ENCODE assay signal across 9 mouse cellular contexts in the genomic region with DNA sequence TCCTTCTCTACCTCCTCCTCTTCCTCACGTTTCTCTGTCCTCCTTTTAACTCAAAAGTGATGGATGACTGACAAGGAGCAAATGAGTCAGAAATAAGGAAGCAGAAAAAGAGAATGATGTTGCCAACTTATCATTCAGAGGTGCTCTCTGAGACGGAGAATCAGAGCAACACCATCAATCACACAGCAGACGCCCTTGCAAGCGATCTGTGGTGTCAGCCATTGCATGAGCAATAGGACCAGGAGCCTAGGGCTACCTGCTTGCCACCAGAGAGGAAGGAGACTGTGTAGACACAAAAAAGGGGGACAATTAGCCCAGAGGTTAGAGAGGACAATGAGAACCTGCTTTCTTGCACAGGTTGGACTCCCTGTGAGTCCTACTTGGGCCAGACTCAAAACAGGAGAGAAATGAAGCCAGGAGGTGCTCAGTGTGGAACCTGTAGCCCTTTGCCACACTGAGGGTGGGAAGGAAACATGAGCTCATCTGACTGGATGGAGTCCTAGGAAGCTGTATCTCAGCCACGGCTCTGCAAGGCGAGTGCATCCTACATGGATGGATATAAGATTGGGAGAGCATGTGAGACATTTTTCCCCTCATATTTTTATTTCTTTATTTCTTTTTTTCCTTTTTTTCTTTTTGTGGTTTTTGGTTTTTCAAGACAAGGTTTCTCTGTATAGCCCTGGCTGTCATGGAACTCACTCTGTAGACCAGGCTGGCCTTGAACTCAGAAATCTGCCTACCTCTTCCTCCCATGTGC. TPM values are rescaled to one million over a fixed set of nuclear protein-coding genes. Genes with fewer than 3 reads are reported as not detected.
DNase-seq lines count a peak whose midpoint lies in the region; ATAC-seq lines count a peak whose summit lies in the region.
"Not testable (repeated sequence)": the region's sequence is repeated elsewhere in the genome, so short reads cannot be mapped to it uniquely, and the experiment has no call there.
"Had no signal": no experiment of that assay in that cellular context is flagged by ENCODE, and none has a peak within 500 bp of the region (broad histone marks: within the 10 kb centered on the region; RNA-seq: fewer than 3 reads in every experiment).

No protein-coding gene starts in this region.

- not testable (repeated sequence) for H3K27ac ChIP-seq in liver, embryonic 11.5 days (ENCODE audit: low read depth, low read length); midbrain, embryonic 11.5 days (ENCODE audit: low read depth, low read length)

- not testable (repeated sequence) for ATAC-seq in liver, embryonic 11.5 days (replicated peaks; ENCODE audit: low FRiP score); midbrain, embryonic 11.5 days (ENCODE audit: low FRiP score)

- not testable (repeated sequence) for H3K4me1 ChIP-seq in liver, embryonic 11.5 days (replicated peaks; ENCODE audit: control insufficient read depth, insufficient read depth, low read length); midbrain, embryonic 11.5 days (ENCODE audit: control insufficient read depth, insufficient read depth, low read length)

- not testable (repeated sequence) for H3K36me3 ChIP-seq in liver, embryonic 11.5 days (ENCODE audit: control insufficient read depth, insufficient read depth, low read length); midbrain, embryonic 11.5 days (ENCODE audit: control insufficient read depth, insufficient read depth, low read length)

- H3K27me3 ChIP-seq in liver, embryonic 11.5 days (replicated peaks; ENCODE audit: control insufficient read depth, insufficient read depth, low read length); midbrain, embryonic 11.5 days (ENCODE audit: control insufficient read depth, insufficient read depth, low read length): not testable (repeated sequence)

- not testable (repeated sequence) for H3K4me2 ChIP-seq in liver, embryonic 11.5 days; midbrain, embryonic 11.5 days

- peaks cover 37% of the 10 kb centered on the region for H3K9me3 ChIP-seq in liver, embryonic 11.5 days (ENCODE audit: control insufficient read depth, low read length)
- peaks cover 49% of the 10 kb centered on the region for H3K9me3 ChIP-seq in midbrain, embryonic 11.5 days (ENCODE audit: control insufficient read depth, low read length)

- H3K9ac ChIP-seq in liver, embryonic 11.5 days (ENCODE audit: low read depth, low read length); midbrain, embryonic 11.5 days (ENCODE audit: low read length): not testable (repeated sequence)

- DNase-seq in ES-CJ7 (ENCODE audit: low read depth, low spot score) = peak; percentile 25
- peak; percentile 11 for DNase-seq in embryo, embryonic 10 days (ENCODE audit: low spot score)
- DNase-seq in heart, adult 11 months = peak; percentile 88
- DNase-seq in liver, embryonic 11.5 days (ENCODE audit: low spot score) = peak; percentile 30
- peak; percentile 85 for DNase-seq in midbrain, embryonic 11.5 days (ENCODE audit: low spot score, missing footprints)
- peak; percentile 13 for DNase-seq in neural tube, embryonic 10.5 days (ENCODE audit: extremely low spot score, low spot score)

- not testable (repeated sequence) for H3K4me3 ChIP-seq in liver, embryonic 11.5 days (ENCODE audit: low read depth, low read length); midbrain, embryonic 11.5 days (ENCODE audit: low read depth, low read length)

- 67% methylated on average over 6 of the region's 6 CpGs for WGBS in liver, embryonic 11.5 days
- 77% methylated on average over 6 of the region's 6 CpGs for WGBS in midbrain, embryonic 11.5 days

RNA-seq across cellular contexts. Expression of a gene that starts 16.5 kb away (rescaled TPM):
- 0.21 and 0.31 TPM in 2 replicates for polyA plus RNA-seq in liver, embryonic 11.5 days (2014; fragmentation: Nextera tagmentation; extraction: Ambion mirVana)
- polyA plus RNA-seq in midbrain, embryonic 11.5 days (2014; fragmentation: Nextera tagmentation; extraction: Ambion mirVana) = not detected in 2 replicates
- polyA plus RNA-seq: adrenal gland, adult 2 months; CD4-positive, CD25-positive, alpha-beta regulatory T cell, adult 4 months; G1E had no signal

RNA-seq across cellular contexts. Expression of a gene that starts 36.5 kb away (rescaled TPM):
- 9.0 and 9.4 TPM in 2 replicates for polyA plus RNA-seq in liver, embryonic 11.5 days (2014; fragmentation: Nextera tagmentation; extraction: Ambion mirVana)
- polyA plus RNA-seq in midbrain, embryonic 11.5 days (2014; fragmentation: Nextera tagmentation; extraction: Ambion mirVana) = 2.8 and 3.4 TPM in 2 replicates

Comparison
In these comparisons a context has a peak if more than half of its experiments do, and no peak if none do; other contexts are left out.
1. DNase-seq: peak in every context shown above with its lines; median percentile 88 in heart, adult 11 months; 85 in midbrain, embryonic 11.5 days; 30 in liver, embryonic 11.5 days; 25 in ES-CJ7; 13 in neural tube, embryonic 10.5 days; 11 in embryo, embryonic 10 days.